Mouse (Mus musculus) monocyte, adult 5-6 weeks (primary cell): ENCODE data around the gene Tmem269. TPM values are rescaled to one million over a fixed set of nuclear protein-coding genes. Genes with fewer than 3 reads are reported as not detected.

Experiments
- total RNA-seq: library from RNA; stranded (forward); fragments of 200-1000, 200-491, 200-594 nt; gene quantifications from 3 replicates; pipeline ENCODE4 v1.2.3, GENCODE M21; 2017

Tmem269 gene
- total RNA-seq, 1 experiment from 2014 or later: not detected

Other genes starting within 250 kb of the Tmem269 start
- 25.2 to 35.8 TPM (median 30.1 TPM) in 3 replicates for gene Slc2a1, start 109.5 kb downstream of the Tmem269 start, total RNA-seq
- gene Zfp691, start 44.0 kb downstream of the Tmem269 start, total RNA-seq: 6.1 to 7.5 TPM (median 6.9 TPM) in 3 replicates
- gene Ermap, start 28.2 kb downstream of the Tmem269 start, total RNA-seq: 0.29 to 0.58 TPM in 2 of 3 replicates, not detected in the other
- 4.9 to 35.0 TPM (median 16.9 TPM) in 3 replicates for gene Svbp, start 22.9 kb downstream of the Tmem269 start, total RNA-seq
- gene AU022252, start 14.5 kb upstream of the Tmem269 start, total RNA-seq: 3.5 to 10.4 TPM (median 4.1 TPM) in 3 replicates
- 0.48 to 1.8 TPM (median 0.53 TPM) in 3 replicates for gene P3h1, start 14.7 kb upstream of the Tmem269 start, total RNA-seq
- not detected in 3 replicates for gene Cldn19, start 37.2 kb upstream of the Tmem269 start, total RNA-seq
- gene Ybx1, start 76.4 kb upstream of the Tmem269 start, total RNA-seq: 567 to 614 TPM (median 607 TPM) in 3 replicates
- 35.8 to 75.4 TPM (median 39.9 TPM) in 3 replicates for gene Ppih, start 102.3 kb upstream of the Tmem269 start, total RNA-seq
- gene Ccdc30, start 197.3 kb upstream of the Tmem269 start, total RNA-seq: 0.32 to 4.8 TPM in 2 of 3 replicates, not detected in the other
- gene Ppcs, start 204.2 kb upstream of the Tmem269 start, total RNA-seq: 6.3 to 20.1 TPM (median 8.1 TPM) in 3 replicates
- gene Zmynd12, start 204.6 kb upstream of the Tmem269 start, total RNA-seq: not detected in 3 replicates